Mouse (Mus musculus): ENCODE data around the gene Dlgap1.

Gene Dlgap1

DNA sequence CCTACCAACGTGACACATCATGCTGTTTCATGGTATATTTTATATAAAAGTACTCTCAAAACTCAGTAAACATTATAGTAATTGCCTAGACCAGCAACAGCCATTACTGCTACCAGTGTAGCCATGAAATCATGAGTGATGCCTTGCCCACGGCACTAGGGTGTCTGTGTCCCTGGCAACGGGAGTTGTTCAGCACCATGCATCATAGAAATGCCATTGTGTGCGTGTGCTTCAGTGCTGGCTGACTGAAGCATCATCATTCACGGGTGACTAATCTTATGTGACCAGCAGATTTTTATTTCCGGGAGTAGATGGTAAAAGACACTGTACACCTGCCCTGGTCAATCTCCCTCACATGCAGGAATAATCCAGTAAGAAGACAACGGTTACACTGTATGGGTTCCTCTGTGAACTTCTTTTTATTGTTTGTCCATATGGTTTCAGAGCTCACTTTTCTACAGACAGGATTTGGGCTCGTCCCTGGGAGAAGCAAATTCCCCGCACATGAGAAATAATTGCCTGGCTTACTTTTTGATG, 203.7 kb downstream of the Dlgap1 start:
- no peak for DNase-seq (ENCODE audit: low spot score in 2 of 2)

DNA sequence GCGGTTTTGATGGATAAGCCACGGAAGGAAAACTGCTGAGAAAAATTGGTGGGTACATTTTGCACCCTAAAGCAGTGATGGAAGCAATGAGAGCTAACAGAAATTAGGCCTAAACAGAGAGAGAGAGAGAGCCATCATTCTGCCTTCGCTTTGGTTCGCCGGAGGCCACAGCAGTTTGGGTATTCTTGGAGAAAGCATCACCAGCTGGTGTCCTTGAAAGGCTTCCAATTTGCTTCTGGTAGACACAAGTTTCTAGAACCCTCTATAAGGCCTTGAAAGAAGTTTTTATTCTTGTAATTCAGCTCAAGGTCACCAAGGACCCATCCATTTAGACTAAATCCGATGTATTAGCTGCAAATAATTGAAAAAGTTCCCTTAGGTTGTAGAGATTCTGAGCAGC, 205.0 kb downstream of the Dlgap1 start:
- no peak for DNase-seq (ENCODE audit: low spot score in 2 of 2)

GRCm38 (mm10) chr17:70191228-70191627, 222.4 kb downstream of the Dlgap1 start:
- no peak for DNase-seq (ENCODE audit: low spot score in 2 of 2)

- DNase-seq (ENCODE audit: low spot score in 2 of 2) = no peak
Measured at GRCm38 (mm10) chr17:70222891-70223290, 254.0 kb downstream of the Dlgap1 start.

GRCm38 (mm10) chr17:70247342-70247741, 278.5 kb downstream of the Dlgap1 start:
- no peak for DNase-seq (ENCODE audit: low spot score in 2 of 2)

DNA sequence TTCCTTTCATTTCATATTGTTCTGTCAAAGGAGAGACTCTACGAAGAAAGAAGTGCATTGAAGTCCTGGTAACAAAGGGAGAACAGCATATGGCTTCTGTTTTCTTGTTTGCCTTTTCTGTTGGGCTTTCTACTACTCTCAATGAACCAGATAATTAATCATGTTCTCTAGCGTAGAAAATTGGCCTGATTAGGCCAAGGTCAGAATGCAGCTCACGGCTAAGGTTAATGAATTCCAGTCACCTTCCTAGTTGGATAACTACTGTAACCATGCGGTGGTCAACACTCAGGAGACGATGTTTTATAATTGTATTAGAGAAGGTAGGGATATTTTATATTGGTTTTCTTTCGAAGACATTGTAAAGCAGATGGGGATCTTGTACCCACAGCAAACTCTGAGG, 279.4 kb downstream of the Dlgap1 start:
- DNase-seq (ENCODE audit: low spot score in 2 of 2) = no peak

DNA sequence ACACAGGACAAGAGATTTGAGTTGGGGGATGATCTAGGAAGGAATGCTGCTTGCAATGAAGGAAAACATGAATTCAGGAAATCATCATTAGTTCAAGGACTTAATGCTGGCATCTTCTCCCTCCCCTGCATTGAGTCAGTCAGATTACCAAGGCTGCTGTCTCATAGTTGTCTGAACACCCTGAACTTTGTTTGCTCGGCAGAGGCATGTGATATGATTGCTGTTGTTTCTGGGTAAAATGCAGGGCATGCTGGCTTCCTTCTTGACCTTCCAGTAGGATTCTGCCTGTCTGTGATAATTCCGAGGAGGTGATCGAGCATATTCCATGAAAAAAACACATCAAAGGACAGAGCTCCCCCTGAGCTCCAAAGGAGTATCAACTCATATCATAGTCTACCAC, 283.6 kb downstream of the Dlgap1 start:
- DNase-seq (ENCODE audit: low spot score in 2 of 2) = no peak

DNA sequence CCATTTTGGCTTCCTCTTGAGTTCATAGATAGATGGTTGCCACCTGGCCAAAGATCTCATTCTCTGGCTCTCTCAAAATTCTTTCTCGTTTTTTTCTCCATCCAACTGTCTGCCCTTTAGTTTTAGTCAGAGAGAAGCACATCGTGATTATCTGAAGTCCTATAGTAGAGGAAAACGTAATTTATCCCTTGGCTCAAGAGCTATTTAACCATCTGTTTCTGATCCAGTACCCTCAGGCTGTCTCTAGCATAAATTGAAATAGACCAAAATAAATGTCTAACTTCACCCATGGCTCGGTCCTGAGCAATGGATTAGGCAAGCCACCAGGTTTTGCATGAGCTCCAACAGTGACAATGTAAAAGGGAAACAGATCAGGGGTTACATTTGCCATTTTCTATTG, 287.5 kb downstream of the Dlgap1 start:
- DNase-seq (ENCODE audit: low spot score in 2 of 2) = no peak

- no peak for DNase-seq (ENCODE audit: low spot score in 2 of 2)
Measured at GRCm38 (mm10) chr17:70263156-70263555, 294.3 kb downstream of the Dlgap1 start.

DNA sequence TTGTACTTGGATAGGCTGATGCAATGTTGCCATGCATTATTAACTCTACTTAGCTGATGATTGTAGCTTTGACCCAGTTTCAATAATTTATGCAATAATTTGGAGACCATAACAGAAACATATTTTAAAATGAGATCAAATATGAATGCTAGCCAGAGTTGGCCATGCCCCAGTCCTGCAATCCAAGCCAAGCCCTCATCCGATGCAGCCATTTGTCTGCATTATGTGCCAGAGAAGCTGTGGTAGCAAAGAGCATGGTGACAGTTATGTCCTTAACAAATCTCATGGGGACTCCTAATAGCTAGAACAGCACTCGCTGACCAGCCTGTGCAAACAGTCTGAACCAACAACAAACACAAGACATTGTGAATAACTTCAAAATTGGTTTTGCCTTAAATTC, 303.3 kb downstream of the Dlgap1 start:
- DNase-seq (ENCODE audit: low spot score in 2 of 2) = no peak

- DNase-seq (ENCODE audit: low spot score in 2 of 2) = no peak
Measured at GRCm38 (mm10) chr17:70287708-70288107, 318.8 kb downstream of the Dlgap1 start.

DNA sequence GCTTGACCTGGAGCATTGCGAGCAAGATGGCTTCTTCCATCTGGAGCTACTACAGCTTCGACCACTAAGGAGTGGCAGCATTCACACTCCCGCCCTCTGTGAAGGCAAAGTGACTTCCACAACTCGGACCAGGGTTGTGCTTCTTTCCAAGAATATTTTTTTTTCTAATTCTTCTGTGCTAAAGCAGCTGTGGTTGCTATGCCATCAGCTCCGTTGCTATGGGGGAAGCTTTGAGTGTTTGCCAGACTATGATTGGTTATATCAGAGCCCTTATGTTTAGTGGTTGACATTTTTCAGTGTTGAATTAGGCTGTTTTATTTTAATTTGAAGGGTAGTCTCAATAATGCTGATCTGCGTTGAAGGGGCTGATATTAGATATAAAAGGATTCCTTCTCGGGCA, 325.2 kb downstream of the Dlgap1 start:
- no peak for DNase-seq (ENCODE audit: low spot score in 2 of 2)

GRCm38 (mm10) chr17:70301941-70302478, 333.1 kb downstream of the Dlgap1 start:
- no peak for DNase-seq (ENCODE audit: low spot score in 2 of 2)

DNA sequence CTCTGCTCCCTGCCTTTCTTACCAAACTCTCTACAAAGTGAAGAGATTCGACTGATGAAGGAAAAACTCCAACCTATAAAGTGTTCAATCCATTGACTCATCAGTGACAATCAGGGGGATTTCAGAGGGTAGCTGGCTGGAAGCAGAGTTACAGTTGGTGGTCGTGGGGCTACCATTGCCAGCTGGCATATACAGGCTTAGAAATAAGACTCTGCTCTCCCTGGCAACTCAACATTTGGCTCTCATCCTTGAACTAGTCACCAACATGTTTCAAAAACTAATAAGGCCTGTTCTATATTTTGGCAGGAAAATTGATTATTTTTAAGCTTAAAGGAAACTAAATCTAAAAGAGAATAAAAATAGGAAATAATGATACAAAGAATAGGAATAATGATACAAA, 333.8 kb downstream of the Dlgap1 start:
- no peak for DNase-seq (ENCODE audit: low spot score in 2 of 2)

- DNase-seq (ENCODE audit: low spot score in 2 of 2) = no peak
Measured at GRCm38 (mm10) chr17:70305021-70305420, 336.1 kb downstream of the Dlgap1 start.

GRCm38 (mm10) chr17:70307418-70308176, 338.7 kb downstream of the Dlgap1 start:
- no peak for DNase-seq (ENCODE audit: low spot score in 2 of 2)

- no peak for DNase-seq (ENCODE audit: low spot score in 2 of 2)
Measured at GRCm38 (mm10) chr17:70308364-70309231, 339.7 kb downstream of the Dlgap1 start.

- DNase-seq (ENCODE audit: low spot score in 2 of 2) = no peak
Measured at GRCm38 (mm10) chr17:70316327-70316726, 347.5 kb downstream of the Dlgap1 start.

DNA sequence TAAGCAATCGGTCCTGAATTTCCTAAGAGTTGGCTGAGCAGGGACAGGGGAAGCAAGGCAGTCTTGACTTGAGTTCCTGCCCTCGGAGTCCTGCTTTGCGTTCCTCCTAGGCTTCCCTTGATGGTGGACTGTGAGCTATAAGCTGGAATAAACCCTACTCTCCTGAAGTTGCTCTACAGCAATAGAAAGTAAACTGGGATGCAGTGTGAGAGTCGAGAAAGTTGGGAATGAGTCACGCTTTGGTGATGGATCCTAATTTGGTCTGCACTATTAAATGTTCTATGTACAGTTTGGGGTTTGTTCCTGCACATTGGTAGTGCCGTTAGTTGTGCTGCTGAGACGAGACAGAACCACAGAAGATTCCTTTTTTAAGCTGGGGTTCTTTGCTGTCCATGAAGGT, 348.9 kb downstream of the Dlgap1 start:
- no peak for DNase-seq (ENCODE audit: low spot score in 2 of 2)

GRCm38 (mm10) chr17:70321976-70322375, 353.1 kb downstream of the Dlgap1 start:
- DNase-seq (ENCODE audit: low spot score in 2 of 2) = no peak

DNA sequence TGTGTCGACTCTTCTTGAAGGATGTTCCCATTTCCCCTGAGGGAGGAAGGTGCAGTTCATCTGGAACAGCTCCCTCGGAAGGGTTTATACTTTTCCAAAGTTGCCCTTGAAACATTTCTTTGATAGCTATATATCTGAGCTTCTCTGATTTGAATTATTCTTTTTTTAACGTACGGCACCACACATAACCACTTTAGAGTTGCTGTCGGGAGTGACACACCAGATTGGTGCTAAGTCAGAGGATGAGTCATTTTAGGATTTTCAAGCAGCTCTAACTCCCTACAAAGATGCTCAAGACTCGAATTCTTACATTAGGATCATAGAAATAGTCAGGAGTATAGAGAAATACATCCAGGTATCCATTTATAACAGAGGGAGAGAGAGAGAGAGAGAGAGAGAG, 364.6 kb downstream of the Dlgap1 start:
- DNase-seq (ENCODE audit: low spot score in 2 of 2) = no peak

DNA sequence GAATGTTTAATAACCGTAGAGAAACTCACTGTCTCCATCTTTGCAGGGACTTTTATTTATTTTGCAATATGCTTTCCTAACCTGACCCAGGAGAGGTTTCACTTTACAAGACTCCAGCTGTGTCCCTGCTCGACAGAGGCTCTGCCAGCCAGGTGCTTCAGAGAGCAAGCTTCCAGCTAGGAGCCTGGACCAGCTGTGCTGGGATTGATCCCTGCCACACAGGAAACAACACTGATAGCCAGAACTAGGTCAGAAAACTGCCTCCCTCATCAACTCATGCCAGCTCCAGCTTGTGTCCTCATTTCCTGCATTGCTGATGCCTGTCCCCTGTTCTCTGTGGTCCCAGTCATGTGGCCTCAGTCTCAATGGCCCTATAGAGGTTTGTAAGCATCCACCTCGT, 365.3 kb downstream of the Dlgap1 start:
- no peak for DNase-seq (ENCODE audit: low spot score in 2 of 2)

DNA sequence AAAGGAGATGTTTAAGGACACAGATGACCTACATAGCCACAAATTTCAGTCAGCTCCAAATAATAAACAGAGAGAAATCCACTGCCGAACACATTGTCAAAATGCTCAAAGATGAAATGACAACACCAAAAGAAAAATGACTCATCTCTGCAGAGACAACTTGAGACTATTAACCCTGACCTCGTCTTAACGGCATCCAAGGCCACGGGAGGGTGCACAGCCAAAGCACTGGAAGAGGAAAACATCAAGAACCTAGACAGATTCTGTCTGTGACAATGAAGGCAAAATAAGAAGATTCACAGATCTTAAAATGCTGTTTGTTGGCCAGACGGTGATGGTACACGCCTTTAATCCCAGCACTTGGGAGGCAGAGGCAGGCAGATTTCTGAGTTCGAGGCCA, 370.9 kb downstream of the Dlgap1 start:
- DNase-seq (ENCODE audit: low spot score in 2 of 2) = no peak
